8 mouse cellular contexts compared by ENCODE assay signal in the genomic region with DNA sequence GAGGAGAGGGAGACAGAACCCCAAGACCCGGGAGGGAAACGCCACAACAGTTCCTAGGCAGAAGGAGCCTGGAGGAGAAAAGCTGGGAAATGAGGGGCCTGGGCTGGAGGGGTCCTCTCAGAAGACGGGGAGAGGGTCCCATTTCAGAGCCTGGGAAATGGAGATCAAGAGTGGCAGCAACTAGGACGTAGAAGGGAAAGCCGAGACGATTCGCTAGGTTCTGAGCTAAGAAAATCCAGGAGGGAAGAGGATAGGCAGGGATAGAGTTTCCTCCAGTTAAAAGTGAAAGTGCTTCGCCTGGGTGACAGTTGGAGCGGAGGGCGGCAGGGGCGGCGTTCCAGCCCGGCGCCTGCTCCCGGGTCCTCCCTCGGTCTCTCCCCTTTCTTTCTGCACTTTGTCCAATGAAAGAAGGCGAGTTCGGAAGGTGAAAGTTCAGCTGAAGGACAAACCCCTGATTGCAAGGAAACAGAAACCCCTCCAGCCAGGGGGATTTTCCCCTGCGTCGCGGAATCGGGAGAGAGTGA. TPM values are rescaled to one million over a fixed set of nuclear protein-coding genes. Genes with fewer than 3 reads are reported as not detected.
DNase-seq lines count a peak whose midpoint lies in the region; ATAC-seq and TF ChIP-seq lines count a peak whose summit lies in the region.

No protein-coding gene starts in this region.

- in situ Hi-C loops in Patski (cut with MboI; ENCODE audit: low pct_unique_long_range_greater_than_20kb), result loop anchor here (5.0 kb wide), 1 partner anchor 56 kb away; no protein-coding TSS in a partner anchor

- 0 out of 2 replicates have a peak, but pooled peaks cover 3% of the 10 kb centered on the region for H3K4me1 ChIP-seq in hindbrain, embryonic 14.5 days (replicated peaks; ENCODE audit: control insufficient read depth, insufficient read depth, low read length)

- H3K9me3 ChIP-seq in hindbrain, embryonic 14.5 days (ENCODE audit: control insufficient read depth, low read length), result no peaks in the 10 kb centered on the region

- H3K36me3 ChIP-seq in hindbrain, embryonic 14.5 days (replicated peaks; ENCODE audit: control insufficient read depth, insufficient read depth), result no peaks in the 10 kb centered on the region
- no peaks in the 10 kb centered on the region for H3K36me3 ChIP-seq in macrophage (ENCODE audit: inconsistent target)

- CTCF ChIA-PET in Patski (lab: Charles Lee), result interaction anchor here (1.1 to 1.6 kb wide), 3 partner anchors 14 to 551 kb away, joined by 3 read pairs; no protein-coding TSS in a partner anchor

- H3K27me3 ChIP-seq in Patski, result no peaks in the 10 kb centered on the region
- H3K27me3 ChIP-seq in hindbrain, embryonic 14.5 days (ENCODE audit: control insufficient read depth, insufficient read depth, low read length), result 0 out of 2 replicates have a peak, but pooled peaks cover 5% of the 10 kb centered on the region

- DNase-seq in Patski (ENCODE audit: low read depth, low spot score), result peak; percentile 34
- DNase-seq in cerebellum, postnatal 10 days, result peak; percentile 83 to 84
- peak; percentile 75 to 78 for DNase-seq in frontal cortex, postnatal 36 days (ENCODE audit: low spot score in 2 of 2)
- peak; percentile 61 for DNase-seq in hindbrain, embryonic 14.5 days (ENCODE audit: low spot score)
- DNase-seq in left cerebral cortex, adult 2 months (ENCODE audit: extremely low spot score in 1 of 2, low spot score in 2 of 2), result peak; percentile 65 to 70
- DNase-seq in right cerebral cortex, adult 18-20 months, result peak; percentile 81
- DNase-seq in urinary bladder, postnatal 25 days (ENCODE audit: low spot score), result peak; percentile 57

- ATAC-seq in Patski, result peak; percentile 38
- ATAC-seq in hindbrain, embryonic 14.5 days (ENCODE audit: low FRiP score), result peak; percentile 42; the same call in 1 of the 2 replicates

- intact Hi-C loops in left cerebral cortex, adult 2 months (cut with DNase I), result loop anchor here (2.0 to 10.0 kb wide), 10 partner anchors 38 to 890 kb away; no protein-coding TSS in a partner anchor

- H3K27ac ChIP-seq in hindbrain, embryonic 14.5 days, result peak overlapping the region; percentile 100
- peak overlapping the region; percentile 99 for H3K27ac ChIP-seq in left cerebral cortex, adult 2 months
- peak overlapping the region; percentile 88 for H3K27ac ChIP-seq in macrophage

- under 1% methylated on average over 22 of the region's 22 CpGs for WGBS in hindbrain, embryonic 14.5 days
- under 1% methylated on average over 22 of the region's 22 CpGs for WGBS in macrophage (ENCODE audit: missing documents)

- peak overlapping the region; percentile 99 for H3K4me2 ChIP-seq in hindbrain, embryonic 14.5 days (replicated peaks)

- TF ChIP-seq CTCF in Patski (IDR thresholded peaks at IDR 0.05), result no peak
- TF ChIP-seq CTCF in left cerebral cortex, adult 2 months (IDR thresholded peaks at IDR 0.05), result no peak; the same call in 1 of the 2 replicates

- peaks cover 1% of the 10 kb centered on the region for H3K79me2 ChIP-seq in macrophage (ENCODE audit: inconsistent target)

- POLR2A ChIA-PET in Patski (lab: Charles Lee), result interaction anchor here (1.4 kb wide), 1 partner anchor 86 kb away, joined by 3 read pairs; no protein-coding TSS in a partner anchor

- peak overlapping the region; percentile 98 for H3K9ac ChIP-seq in hindbrain, embryonic 14.5 days

- H3K4me3 ChIP-seq in hindbrain, embryonic 14.5 days (replicated peaks; ENCODE audit: low read length), result peak overlapping the region; percentile 82
- H3K4me3 ChIP-seq in left cerebral cortex, adult 2 months, result peak overlapping the region; percentile 92
- peak overlapping the region; percentile 89 for H3K4me3 ChIP-seq in macrophage (ENCODE audit: inconsistent target)

RNA-seq across cellular contexts. Expression of gene Foxp1, which starts 0.7 kb away (rescaled TPM):
- polyA plus RNA-seq in Patski (2021) (39.3 TPM), macrophage (2018) (33.2 to 38.9 TPM (median 36.0 TPM) in 3 replicates)
- polyA plus RNA-seq in hindbrain, embryonic 14.5 days (2014; fragmentation: Nextera tagmentation; extraction: Ambion mirVana), result 68.3 and 70.5 TPM in 2 replicates
- total RNA-seq in left cerebral cortex, adult 2 months (2021), result 100 to 1,000 TPM; 133 to 139 TPM
- 100 to 1,000 TPM; 153 to 929 (median 216) TPM for total RNA-seq in macrophage (2018; cell fraction: chromatin; rRNA removed)
- total RNA-seq in macrophage (2018; cell fraction: cytosol; rRNA removed), result 100 to 1,000 TPM in 3 of 26 experiments, 10 to 100 TPM in 23; 52.3 to 219 (median 58.2) TPM
- total RNA-seq in macrophage (2018; cell fraction: nucleus; rRNA removed), result 100 to 1,000 TPM in 25 of 26 experiments, 10 to 100 TPM in 1; 94.3 to 920 (median 177) TPM

Comparison
In these comparisons a context has a peak if more than half of its experiments do, and no peak if none do; other contexts are left out.
1. Peak in every context shown above with its lines: DNase-seq, ATAC-seq, H3K4me3 ChIP-seq and H3K27ac ChIP-seq.